Mouse (Mus musculus) liver, embryonic 14.5 days (tissue): ENCODE data around the gene Klhl3. TPM values are rescaled to one million over a fixed set of nuclear protein-coding genes. Genes with fewer than 3 reads are reported as not detected.

Experiments
- ATAC-seq: fragments of 200-750 bp; cut with Nextera tagmentation; 2 replicates; pipeline ENCODE4 v1.8.0; 2017; ENCODE audit warnings: moderate number of reproducible peaks, mild to moderate bottlenecking, moderate library complexity; ENCODE audit not compliant: insufficient read depth
- DNase-seq, 3 experiments: peaks; one replicate each; pipeline ENCODE4 v3.0.0-alpha.2; 2012 to 2013; ENCODE audit warnings: low read depth in 3 of 3, low spot score in 3 of 3
- H3K27ac ChIP-seq: fragments of 300-500 bp; sonication (generic); 2 replicates; pipeline ENCODE4 v1.5.1; 2014; ENCODE audit warnings: moderate library complexity, mild to moderate bottlenecking, control low read depth, inconsistent platforms
- H3K27me3 ChIP-seq: fragments of 300-500 bp; sonication (generic); 2 replicates; pipeline ENCODE4 v1.6.1; 2014; ENCODE audit warnings: mild to moderate bottlenecking, low read length, moderate library complexity; ENCODE audit not compliant: control insufficient read depth, insufficient read depth
- H3K36me3 ChIP-seq: fragments of 300-500 bp; sonication (generic); replicated peaks from 2 replicates; pipeline ENCODE4 v1.6.1; 2014; ENCODE audit warnings: low read depth; ENCODE audit not compliant: control insufficient read depth, insufficient read depth
- H3K4me1 ChIP-seq, 2 experiments: fragments of 200-500 bp in 1 of 2; fragments of 300-500 bp in 1 of 2; sonication (generic) in 1 of 2; replicated peaks; 2 replicates each; pipeline ENCODE4 v1.6.1; 2012 to 2014; ENCODE audit warnings: antibody characterized with exemption in 1 of 2, inconsistent platforms in 1 of 2, low read length in 1 of 2; ENCODE audit not compliant: control insufficient read depth in 2 of 2, insufficient read depth in 2 of 2
- H3K4me2 ChIP-seq: fragments of 300-500 bp; sonication (generic); 2 replicates; pipeline ENCODE4 v1.6.1; 2014; ENCODE audit warnings: low read depth, mild to moderate bottlenecking, control low read depth, moderate library complexity
- H3K4me3 ChIP-seq, 2 experiments: fragments of 200-500 bp in 1 of 2; fragments of 300-500 bp in 1 of 2; sonication (generic) in 1 of 2; 2 replicates each; pipeline ENCODE4 v1.5.1; 2012 to 2014; ENCODE audit warnings: low read depth in 2 of 2, low read length in 2 of 2, mild to moderate bottlenecking in 2 of 2, control low read depth in 1 of 2, inconsistent platforms in 1 of 2, moderate library complexity in 1 of 2; ENCODE audit not compliant: insufficient read depth in 1 of 2
- H3K9ac ChIP-seq: fragments of 300-500 bp; sonication (generic); replicated peaks from 2 replicates; pipeline ENCODE4 v1.6.1; 2014; ENCODE audit warnings: mild to moderate bottlenecking, control low read depth, moderate library complexity
- H3K9me3 ChIP-seq: fragments of 300-500 bp; sonication (generic); 2 replicates; pipeline ENCODE4 v1.6.1; 2016; ENCODE audit warnings: low read length, mixed read lengths; ENCODE audit not compliant: control insufficient read depth
- CTCF ChIP-seq: IDR thresholded peaks from 2 replicates; pipeline ENCODE4 v1.5.1; 2016; ENCODE audit warnings: antibody characterized with exemption, low read depth, control low read depth
- EP300 ChIP-seq: IDR thresholded peaks from 2 replicates; pipeline ENCODE4 v1.6.1; 2016; ENCODE audit warnings: antibody characterized with exemption, low read depth
- WGBS: fragments of 180-500 bp; shearing (Covaris S2); extraction: QIAGEN DNeasy Blood & Tissue Kit; methylation state at CpG from one replicate; pipeline ENCODE4 v1.1.7; 2014; ENCODE audit not compliant: insufficient replicate concordance; 5-methylcytosine and 5-hydroxymethylcytosine counted together
- polyA plus RNA-seq, 2 experiments: library from polyadenylated mRNA; depleted of rRNA in 1 of 2; stranded (reverse) in 1 of 2; unstranded in 1 of 2; fragments of >200 nt; fragmentation: Nextera tagmentation in 1 of 2; extraction: Ambion mirVana in 1 of 2; gene quantifications; 2 replicates each; pipeline versions ENCODE4 v1.2.1 to v1.2.3; 2012 to 2014

Gene Klhl3
- polyA plus RNA-seq, 2 experiments = 0.42 to 0.51 TPM

DNA sequence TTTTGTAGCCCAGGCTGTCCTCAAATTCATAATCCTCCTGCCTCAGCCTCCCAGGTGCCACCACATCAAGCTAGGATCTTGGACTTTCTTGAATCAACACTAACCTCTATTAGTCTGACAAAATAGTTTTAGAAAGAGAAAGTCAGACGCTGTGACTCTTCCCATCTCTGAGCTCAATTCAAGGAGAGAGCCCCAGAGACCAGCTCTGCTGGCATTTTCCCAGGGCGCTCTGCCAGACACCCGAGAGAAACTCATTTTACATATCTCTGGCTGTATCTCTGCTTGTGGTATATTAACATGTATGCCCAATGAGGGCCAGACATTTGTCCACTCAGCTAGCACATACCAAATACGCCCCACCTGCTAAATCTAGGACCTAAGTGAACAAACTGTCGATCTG is 35.0 kb downstream of the Klhl3 start:
- 49% methylated on average over 5 of the region's 5 CpGs for WGBS
- H3K27ac ChIP-seq = no peak overlapping the region
- no peak for TF ChIP-seq EP300
- TF ChIP-seq CTCF = no peak
- ATAC-seq (no peak), DNase-seq (no peak)
- H3K36me3 ChIP-seq = no peaks in the 10 kb centered on the region
- no peaks in the 10 kb centered on the region for H3K9me3 ChIP-seq
- no peak overlapping the region for H3K4me2 ChIP-seq
- no peak overlapping the region for H3K4me3 ChIP-seq
- H3K4me1 ChIP-seq = 0 out of 4 replicates have a peak, but pooled peaks cover 0 to under 1% of the 10 kb centered on the region in 2 experiments
- no peaks in the 10 kb centered on the region for H3K27me3 ChIP-seq
- no peak overlapping the region for H3K9ac ChIP-seq

DNA sequence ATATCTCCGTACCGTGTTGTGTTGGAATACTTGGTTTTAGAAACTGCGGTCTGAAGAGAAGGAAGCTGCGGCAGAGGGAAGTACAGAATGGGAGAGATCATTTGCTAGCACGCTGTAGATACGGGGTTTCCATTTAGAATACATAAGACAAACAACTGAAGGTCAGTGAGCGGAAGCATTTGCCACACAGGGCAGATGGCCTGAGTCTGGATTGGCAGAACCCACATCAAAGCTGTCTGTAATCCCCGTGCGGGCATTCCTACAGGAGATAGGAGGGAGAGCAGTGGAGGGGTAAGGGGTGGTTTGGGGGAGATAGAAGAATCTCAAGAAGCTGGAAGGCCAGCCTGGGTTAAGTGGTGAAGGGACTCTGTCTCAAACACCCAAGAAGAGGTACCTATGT is 38.5 kb downstream of the Klhl3 start:
- TF ChIP-seq EP300 (no peak), CTCF (no peak)
- ATAC-seq = no peak
- H3K36me3 ChIP-seq = no peaks in the 10 kb centered on the region
- WGBS = 66% methylated on average over 9 of the region's 9 CpGs
- no peak overlapping the region for H3K4me2 ChIP-seq
- H3K27ac ChIP-seq = no peak overlapping the region
- no peak overlapping the region for H3K4me3 ChIP-seq
- H3K27me3 ChIP-seq = no peaks in the 10 kb centered on the region
- no peaks in the 10 kb centered on the region for H3K9me3 ChIP-seq
- H3K4me1 ChIP-seq = peaks cover 0 to 3% of the 10 kb centered on the region in 2 experiments; a peak in 1 of 4 replicates
- DNase-seq = no peak
- H3K9ac ChIP-seq = no peak overlapping the region

DNA sequence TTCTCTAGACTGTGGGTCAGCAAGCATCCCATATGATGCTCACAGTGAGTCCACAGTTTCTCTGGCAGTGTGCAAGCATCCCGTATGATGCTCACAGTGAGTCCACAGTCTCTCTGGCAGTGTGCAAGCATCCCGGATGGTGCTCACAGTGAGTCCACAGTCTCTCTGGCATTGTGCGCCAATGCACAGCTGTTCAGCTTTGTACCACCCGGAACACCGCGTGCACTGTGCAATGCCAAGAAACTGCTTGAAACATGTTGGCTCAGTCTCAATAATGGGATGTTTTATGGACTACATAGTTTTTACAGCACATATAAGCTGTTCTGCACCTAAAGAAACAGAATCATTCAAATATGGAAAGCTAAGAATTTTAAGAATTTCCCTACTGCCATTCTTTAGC is 38.9 kb downstream of the Klhl3 start:
- Histone ChIP-seq H3K36me3 (no peaks in the 10 kb centered on the region), H3K9ac (no peak overlapping the region), H3K4me1 (peaks cover 0 to 3% of the 10 kb centered on the region in 2 experiments; a peak in 1 of 4 replicates), H3K4me3 (no peak overlapping the region), H3K4me2 (no peak overlapping the region), H3K27me3 (no peaks in the 10 kb centered on the region), H3K27ac (no peak overlapping the region), H3K9me3 (no peaks in the 10 kb centered on the region)
- no peak for TF ChIP-seq EP300
- no peak for TF ChIP-seq CTCF
- DNase-seq (no peak), ATAC-seq (no peak)
- 82% methylated on average over 6 of the region's 6 CpGs for WGBS

DNA sequence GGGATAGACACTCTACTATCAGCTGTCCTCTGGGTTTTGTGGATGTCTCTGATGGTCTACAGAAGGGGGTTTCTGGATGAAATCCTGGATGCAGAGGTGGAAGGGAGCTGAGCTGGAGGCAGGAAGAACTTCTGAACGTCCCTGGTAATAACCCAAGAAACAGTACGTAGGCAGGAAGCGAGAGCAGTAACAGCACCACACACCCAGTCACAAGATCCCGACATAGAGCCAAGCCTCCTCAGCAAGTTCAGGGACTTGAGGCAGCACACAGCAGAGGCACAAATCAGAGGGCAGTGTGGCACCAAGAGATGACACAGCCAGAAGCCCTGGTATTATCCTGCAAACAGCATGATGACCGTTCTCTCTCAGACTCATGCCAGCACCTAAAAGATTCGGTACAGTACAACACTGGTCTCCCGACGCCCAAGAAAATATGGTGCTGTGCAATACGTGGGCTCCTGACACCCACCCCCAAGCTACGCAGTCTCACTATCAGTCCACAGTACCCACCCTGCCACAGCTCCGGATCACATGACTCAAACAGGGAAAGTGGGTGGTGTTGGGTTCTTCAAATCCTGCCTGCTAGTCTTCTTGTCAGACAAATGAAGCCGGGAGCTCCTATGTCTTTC is 40.0 kb downstream of the Klhl3 start:
- Histone ChIP-seq H3K4me1 (peaks cover 0 to 3% of the 10 kb centered on the region in 2 experiments; a peak in 1 of 4 replicates), H3K9ac (no peak overlapping the region), H3K4me3 (no peak overlapping the region), H3K36me3 (no peaks in the 10 kb centered on the region), H3K9me3 (no peaks in the 10 kb centered on the region), H3K27ac (no peak overlapping the region), H3K27me3 (no peaks in the 10 kb centered on the region), H3K4me2 (no peak overlapping the region)
- DNase-seq (no peak), ATAC-seq (no peak)
- TF ChIP-seq CTCF (no peak), EP300 (no peak)
- 58% methylated on average over 12 of the region's 12 CpGs for WGBS

DNA sequence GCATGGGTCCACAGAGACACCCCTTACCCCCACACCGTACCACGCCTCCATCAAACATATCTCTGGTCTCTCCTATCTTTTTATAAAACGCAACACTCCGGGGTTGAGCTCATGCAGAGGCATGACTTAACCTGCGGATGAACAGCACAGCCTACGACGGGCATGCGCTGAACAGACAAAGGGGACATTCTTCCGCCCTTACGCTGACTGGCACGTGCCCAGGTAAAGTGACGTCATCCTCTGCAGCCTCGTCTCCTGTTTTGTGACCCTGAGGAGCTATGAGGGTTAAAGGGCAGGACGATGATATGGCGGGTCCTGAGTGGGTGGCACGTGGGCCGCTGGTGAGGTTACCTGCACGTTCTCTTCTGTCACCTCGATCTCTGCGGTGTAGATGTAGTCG is 42.2 kb downstream of the Klhl3 start:
- H3K9me3 ChIP-seq = no peaks in the 10 kb centered on the region
- H3K27ac ChIP-seq = no peak overlapping the region
- H3K4me2 ChIP-seq = no peak overlapping the region
- 79% methylated on average over 21 of the region's 21 CpGs for WGBS
- H3K4me1 ChIP-seq = peaks cover 0 to 14% of the 10 kb centered on the region in 2 experiments; a peak in 2 of 4 replicates
- H3K36me3 ChIP-seq = no peaks in the 10 kb centered on the region
- H3K27me3 ChIP-seq = no peaks in the 10 kb centered on the region
- ATAC-seq = no peak
- TF ChIP-seq EP300 = no peak
- TF ChIP-seq CTCF = no peak
- no peak for DNase-seq
- no peak overlapping the region for H3K9ac ChIP-seq
- no peak overlapping the region for H3K4me3 ChIP-seq
